8 mouse cellular contexts compared by ENCODE assay signal in genomic region chr11:19924757-19925148, GRCm38 (mm10). TPM values are rescaled to one million over a fixed set of nuclear protein-coding genes. Genes with fewer than 3 reads are reported as not detected.
DNase-seq lines count a peak whose midpoint lies in the region; ATAC-seq and TF ChIP-seq lines count a peak whose summit lies in the region.

No protein-coding gene starts in this region.

- no peaks in the 10 kb centered on the region for H3K27me3 ChIP-seq in G1E (ENCODE audit: insufficient read depth, low read length)
- no peaks in the 10 kb centered on the region for H3K27me3 ChIP-seq in forebrain, embryonic 11.5 days (ENCODE audit: control insufficient read depth, insufficient read depth, low read length)
- no peaks in the 10 kb centered on the region for H3K27me3 ChIP-seq in hindbrain, embryonic 16.5 days (replicated peaks; ENCODE audit: control insufficient read depth, insufficient read depth, low read length)
- H3K27me3 ChIP-seq in lung, embryonic 15.5 days: no peaks in the 10 kb centered on the region
- no peaks in the 10 kb centered on the region for H3K27me3 ChIP-seq in small intestine, adult 2 months (ENCODE audit: control insufficient read depth, insufficient read depth, low read length)

- TF ChIP-seq POLR2A in small intestine, adult 2 months (IDR thresholded peaks at IDR 0.05; ENCODE audit: low read depth, low read length): no peak

- H3K36me3 ChIP-seq in G1E (replicated peaks): peaks cover 22% of the 10 kb centered on the region
- no peaks in the 10 kb centered on the region for H3K36me3 ChIP-seq in forebrain, embryonic 11.5 days (ENCODE audit: control insufficient read depth, insufficient read depth, low read length)
- H3K36me3 ChIP-seq in hindbrain, embryonic 16.5 days (ENCODE audit: control insufficient read depth, insufficient read depth, low read length): no peaks in the 10 kb centered on the region
- H3K36me3 ChIP-seq in lung, embryonic 15.5 days: no peaks in the 10 kb centered on the region
- no peaks in the 10 kb centered on the region for H3K36me3 ChIP-seq in small intestine, adult 2 months (ENCODE audit: control insufficient read depth, insufficient read depth, low read length)

- peak; percentile 54 for DNase-seq in layer of hippocampus, adult 11-12 months (ENCODE audit: low spot score)
- DNase-seq in layer of hippocampus, adult 8-10 months (ENCODE audit: low spot score in 2 of 2): no peak
- DNase-seq in G1E (ENCODE audit: low spot score): no peak
- no peak for DNase-seq in forebrain, embryonic 11.5 days (ENCODE audit: low spot score)
- DNase-seq in natural killer cell, adult 2 months (ENCODE audit: low spot score in 2 of 2): no peak

- WGBS in forebrain, embryonic 11.5 days: under 1% methylated on average over 28 of the region's 29 CpGs
- under 1% methylated on average over 29 of the region's 29 CpGs for WGBS in hindbrain, embryonic 16.5 days
- under 1% methylated on average over 29 of the region's 29 CpGs for WGBS in lung, embryonic 15.5 days
- WGBS in small intestine, adult 2 months: under 1% methylated on average over 29 of the region's 29 CpGs

- peak overlapping the region; percentile 90 for H3K27ac ChIP-seq in forebrain, embryonic 11.5 days (ENCODE audit: low read depth, low read length)
- H3K27ac ChIP-seq in hindbrain, embryonic 16.5 days (ENCODE audit: low read depth, low read length): peak overlapping the region; percentile 98
- H3K27ac ChIP-seq in lung, embryonic 15.5 days: peak overlapping the region; percentile 92
- peak overlapping the region; percentile 90 for H3K27ac ChIP-seq in small intestine, adult 2 months (ENCODE audit: insufficient read depth, low read depth, low read length)

- H3K4me3 ChIP-seq in G1E (ENCODE audit: low read depth, low read length): peak overlapping the region; percentile 96
- peak overlapping the region; percentile 66 for H3K4me3 ChIP-seq in forebrain, embryonic 11.5 days (ENCODE audit: low read depth, low read length)
- peak overlapping the region; percentile 90 for H3K4me3 ChIP-seq in hindbrain, embryonic 16.5 days (ENCODE audit: low read length)
- H3K4me3 ChIP-seq in lung, embryonic 15.5 days: peak overlapping the region; percentile 90
- H3K4me3 ChIP-seq in small intestine, adult 2 months (ENCODE audit: low read depth, low read length): peak overlapping the region; percentile 73

- no peak for TF ChIP-seq CTCF in G1E (IDR thresholded peaks at IDR 0.05; ENCODE audit: low read depth, low read length)
- no peak for TF ChIP-seq CTCF in small intestine, adult 2 months (IDR thresholded peaks at IDR 0.05; ENCODE audit: extremely low read depth, insufficient read length, insufficient replicate concordance, low read depth, low read length)

- peaks cover 61% of the 10 kb centered on the region for H3K4me1 ChIP-seq in G1E (ENCODE audit: insufficient read depth, low read depth, low read length)
- peaks cover 10% of the 10 kb centered on the region; the same call in 1 of the 2 replicates for H3K4me1 ChIP-seq in forebrain, embryonic 11.5 days (replicated peaks; ENCODE audit: control insufficient read depth, insufficient read depth, low read length)
- peaks cover 18% of the 10 kb centered on the region for H3K4me1 ChIP-seq in hindbrain, embryonic 16.5 days (ENCODE audit: control insufficient read depth, insufficient read depth, low read depth, low read length)
- H3K4me1 ChIP-seq in lung, embryonic 15.5 days: peaks cover 18% of the 10 kb centered on the region
- peaks cover 26% of the 10 kb centered on the region for H3K4me1 ChIP-seq in small intestine, adult 2 months (ENCODE audit: control insufficient read depth, insufficient read depth, insufficient read length, low read length)

- peak overlapping the region; percentile 67 for H3K4me2 ChIP-seq in forebrain, embryonic 11.5 days (ENCODE audit: low read depth, low read length, severe bottlenecking)
- H3K4me2 ChIP-seq in hindbrain, embryonic 16.5 days (ENCODE audit: low read length): peak overlapping the region; percentile 70
- H3K4me2 ChIP-seq in lung, embryonic 15.5 days: peak overlapping the region; percentile 90

- no peaks in the 10 kb centered on the region for H3K9me3 ChIP-seq in G1E (replicated peaks)
- H3K9me3 ChIP-seq in forebrain, embryonic 11.5 days (ENCODE audit: control insufficient read depth, low read length): no peaks in the 10 kb centered on the region
- H3K9me3 ChIP-seq in hindbrain, embryonic 16.5 days (ENCODE audit: control insufficient read depth, low read length): no peaks in the 10 kb centered on the region
- no peaks in the 10 kb centered on the region for H3K9me3 ChIP-seq in lung, embryonic 15.5 days

- no peak for ATAC-seq in G1E (ENCODE audit: extremely low read depth, insufficient number of reproducible peaks, low FRiP score, poor library complexity, severe bottlenecking)
- peak; percentile 23 for ATAC-seq in forebrain, embryonic 11.5 days (replicated peaks; ENCODE audit: low FRiP score)
- ATAC-seq in hindbrain, embryonic 16.5 days: peak; percentile 6; the same call in 1 of the 2 replicates
- 0 out of 2 replicates have a peak, but pooled peaks have one; percentile 2 for ATAC-seq in lung, embryonic 15.5 days (ENCODE audit: borderline replicate concordance, extremely low read depth, low FRiP score, low TSS enrichment)

- H3K9ac ChIP-seq in forebrain, embryonic 11.5 days (ENCODE audit: low read length): peak overlapping the region; percentile 91
- peak overlapping the region; percentile 98 for H3K9ac ChIP-seq in hindbrain, embryonic 16.5 days (ENCODE audit: low read depth, low read length)
- H3K9ac ChIP-seq in lung, embryonic 15.5 days: peak overlapping the region; percentile 71

RNA-seq across cellular contexts. Expression of gene Spred2, which starts 0.6 kb away (rescaled TPM):
- 10 to 100 TPM; 79.4 to 96.5 (median 88.6) TPM for total RNA-seq in layer of hippocampus, adult 8-10 months (2022)
- total RNA-seq in G1E (2014; fragmentation: Nextera tagmentation): 33.6 and 39.0 TPM in 2 replicates
- total RNA-seq in G1E (2017): 7.6 and 8.9 TPM in 2 replicates
- 76.1 and 93.9 TPM in 2 replicates for polyA plus RNA-seq in G1E (2012)
- polyA plus RNA-seq in forebrain, embryonic 11.5 days (2014; fragmentation: Nextera tagmentation; extraction: Ambion mirVana): 7.3 and 7.7 TPM in 2 replicates
- 6.7 and 7.4 TPM in 2 replicates for polyA plus RNA-seq in hindbrain, embryonic 16.5 days (2015; fragmentation: Nextera tagmentation; extraction: Ambion mirVana)
- 6.3 and 6.6 TPM in 2 replicates for polyA plus RNA-seq in lung, embryonic 15.5 days (2015; fragmentation: Nextera tagmentation; extraction: Ambion mirVana)
- polyA plus RNA-seq in small intestine, adult 2 months (2012; rRNA removed): 8.2 and 21.2 TPM in 2 replicates
